Mouse (Mus musculus) heart, postnatal 0 days (tissue): ENCODE results near the gene Urm1.

Experiments used
- CTCF ChIP-seq: IDR thresholded peaks from 2 replicates; pipeline ENCODE4 v1.5.1; 2016; ENCODE audit warnings: antibody characterized with exemption, control low read depth, low read depth
- EP300 ChIP-seq: IDR thresholded peaks from 2 replicates; pipeline ENCODE4 v1.6.1; 2016; ENCODE audit warnings: antibody characterized with exemption, low read depth

DNA sequence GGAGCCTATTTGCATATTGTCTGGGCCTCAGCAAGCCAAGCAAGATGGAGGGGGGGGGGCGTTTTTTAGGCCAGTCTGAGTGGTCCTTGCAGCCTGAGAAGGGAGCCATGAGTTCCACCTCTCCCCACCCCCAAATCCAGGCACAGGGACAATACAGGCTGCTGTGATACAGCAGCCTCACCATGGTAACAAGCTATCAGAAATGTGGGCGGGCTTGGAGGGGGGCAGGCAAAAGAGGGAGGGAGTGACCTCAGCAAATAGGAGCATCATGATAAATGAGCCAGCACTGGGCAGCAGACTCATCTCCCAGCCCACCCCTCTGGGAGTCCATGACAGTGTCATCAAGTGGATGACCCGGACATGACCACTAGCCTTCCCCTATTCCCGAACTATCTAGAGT, 19.6 kb downstream of the Urm1 start:
- TF ChIP-seq CTCF, result no peak
- no peak for TF ChIP-seq EP300
